Mouse (Mus musculus): ENCODE data around the gene Higd1c.

DNA sequence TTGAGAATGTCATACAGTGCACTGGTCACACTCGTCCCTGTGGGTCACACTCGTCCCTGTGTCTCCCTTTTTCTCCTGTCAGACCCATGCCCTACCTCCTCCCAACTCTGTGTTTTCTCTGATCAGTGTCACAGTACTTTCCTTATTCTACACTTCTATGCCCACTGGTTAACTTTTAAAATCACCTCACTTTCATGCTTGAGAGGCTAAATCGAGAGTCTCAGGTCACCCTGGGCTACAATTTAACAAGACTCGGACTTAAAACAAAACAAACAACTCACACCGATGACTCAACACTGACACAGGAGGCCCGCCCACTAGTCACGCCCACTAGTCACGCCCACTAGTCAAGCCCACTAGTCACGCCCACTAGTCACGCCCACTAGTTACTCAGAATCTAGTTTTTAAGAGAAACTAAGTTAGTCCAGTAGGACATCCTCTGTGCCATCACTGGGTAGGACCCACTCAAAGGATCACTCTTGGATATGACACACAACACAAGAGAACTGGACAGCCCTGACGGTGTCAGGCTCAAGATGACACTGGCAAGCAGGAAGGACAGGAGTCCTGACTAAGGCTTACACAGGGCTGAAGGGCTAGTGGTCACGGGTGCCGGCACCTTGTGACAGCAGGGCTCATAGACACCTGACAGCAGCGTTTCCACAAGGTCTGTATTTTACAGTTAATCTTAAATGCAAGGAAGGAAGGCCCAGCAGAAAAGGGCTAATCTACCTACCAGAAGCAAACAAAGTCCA is 46.8 kb downstream of the Higd1c start:
- TF ChIP-seq CTCF (IDR thresholded peaks at IDR 0.05; ENCODE audit: insufficient read depth, low read depth, low read length) (no peak), POLR2A (IDR thresholded peaks at IDR 0.05; ENCODE audit: insufficient read depth, low read depth, low read length) (no peak)
